Mouse (Mus musculus) thymus, postnatal 14 days (tissue): ENCODE measurements around the gene Rin3.

Experiments
- DNase-seq: peaks from one replicate; pipeline ENCODE4 v3.0.0; 2021

Rin3 gene

DNA sequence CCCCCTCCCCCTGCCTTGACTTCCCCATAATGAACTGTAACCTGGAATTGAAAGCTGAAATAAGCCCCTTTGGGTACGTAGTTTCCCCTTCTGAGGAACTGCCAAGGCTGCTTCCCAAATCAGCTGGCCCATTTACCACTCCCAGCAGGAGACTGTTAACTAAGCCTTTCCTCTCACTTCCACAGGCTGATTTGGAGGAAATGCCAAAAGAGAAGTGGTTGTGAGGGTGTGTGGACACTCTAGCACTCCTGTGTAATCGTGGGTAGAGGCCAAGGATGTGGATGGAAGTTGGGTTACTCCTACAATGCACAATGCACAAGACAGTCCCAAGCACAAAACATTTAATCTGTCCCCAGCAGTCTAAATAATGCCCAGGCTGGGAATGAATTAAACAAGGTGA lies 722 bp upstream of the Rin3 start:
- no peak for DNase-seq

DNA sequence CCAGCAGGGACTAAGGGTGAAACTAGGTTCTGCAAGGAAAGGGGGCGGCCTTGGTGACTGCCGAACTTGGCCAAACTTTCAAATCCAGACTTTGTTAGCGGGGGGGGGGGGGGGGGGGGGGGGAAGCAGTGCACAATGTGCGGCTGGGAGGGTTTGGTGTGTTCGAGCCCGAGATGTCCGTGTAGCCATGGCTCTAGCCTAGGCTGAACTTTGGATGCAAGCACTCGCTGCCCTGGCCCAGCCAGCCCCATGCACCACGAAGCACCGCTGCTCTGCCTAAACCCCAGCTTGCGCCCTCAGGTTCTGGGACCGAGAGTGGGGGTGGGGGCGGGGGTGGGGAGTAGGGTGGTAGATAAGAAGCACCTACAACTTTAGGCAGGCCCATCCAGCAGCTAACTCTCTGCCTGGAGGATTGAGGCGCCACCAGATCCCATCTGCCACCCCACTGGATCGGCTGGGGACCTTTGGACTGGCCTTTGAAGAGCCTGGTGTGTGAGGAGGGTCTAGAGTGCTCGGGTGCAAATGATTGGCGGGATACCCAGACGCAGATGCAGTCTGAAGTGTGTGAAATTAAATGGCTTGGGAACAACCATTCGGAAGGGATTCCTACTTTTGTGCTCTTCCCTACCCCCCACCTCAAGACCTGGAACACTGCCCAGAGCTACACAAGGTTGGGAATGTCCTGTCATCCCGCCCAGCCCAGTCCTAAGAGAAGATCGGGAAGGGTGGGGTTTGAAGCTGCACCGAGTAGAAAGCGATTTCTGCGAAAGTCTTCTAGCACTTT lies 827 bp downstream of the Rin3 start:
- peak; percentile 49 for DNase-seq

DNA sequence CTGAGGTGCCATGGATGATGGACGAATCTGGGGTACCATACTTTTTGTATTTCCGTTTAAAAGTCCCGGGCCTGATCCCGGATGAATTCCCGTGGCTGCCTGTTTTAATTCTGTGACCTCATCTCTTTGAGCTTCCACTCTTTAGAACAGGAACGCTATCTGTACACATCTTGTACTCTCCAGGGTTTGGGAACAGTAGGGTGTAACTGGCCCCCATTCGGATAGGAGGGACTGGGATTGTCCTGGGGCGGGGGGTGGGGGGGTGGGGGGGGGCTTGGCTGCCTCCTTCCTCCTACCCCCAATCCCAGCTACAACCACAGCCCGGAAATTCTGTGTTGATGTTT lies 1.4 kb downstream of the Rin3 start:
- DNase-seq = no peak

DNA sequence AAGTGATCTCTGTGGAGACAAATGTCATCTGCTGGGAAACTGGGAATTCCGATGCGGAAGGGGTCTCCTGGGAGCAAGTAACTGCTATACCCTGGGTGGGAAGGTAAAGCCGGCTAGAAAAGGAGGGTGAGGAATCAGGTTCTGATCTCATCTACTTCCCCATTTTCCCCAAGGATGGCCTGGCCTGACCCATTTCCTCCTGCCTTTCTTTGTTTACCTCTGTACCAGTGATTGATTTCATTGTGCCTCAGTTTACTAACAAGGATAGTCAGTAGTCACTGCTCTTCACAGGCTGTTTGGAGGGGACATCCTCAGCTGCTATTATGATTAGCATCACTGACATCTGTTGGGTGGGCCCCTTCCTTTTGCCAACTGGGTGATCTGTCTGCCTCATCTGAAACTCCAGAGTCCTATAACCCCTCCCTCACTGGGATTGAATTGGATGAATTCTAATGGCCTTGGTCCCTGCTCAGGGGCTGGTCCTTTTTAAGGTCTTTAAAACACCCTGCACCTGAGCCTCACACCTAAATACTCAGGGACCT lies 1.8 kb downstream of the Rin3 start:
- DNase-seq = no peak

DNA sequence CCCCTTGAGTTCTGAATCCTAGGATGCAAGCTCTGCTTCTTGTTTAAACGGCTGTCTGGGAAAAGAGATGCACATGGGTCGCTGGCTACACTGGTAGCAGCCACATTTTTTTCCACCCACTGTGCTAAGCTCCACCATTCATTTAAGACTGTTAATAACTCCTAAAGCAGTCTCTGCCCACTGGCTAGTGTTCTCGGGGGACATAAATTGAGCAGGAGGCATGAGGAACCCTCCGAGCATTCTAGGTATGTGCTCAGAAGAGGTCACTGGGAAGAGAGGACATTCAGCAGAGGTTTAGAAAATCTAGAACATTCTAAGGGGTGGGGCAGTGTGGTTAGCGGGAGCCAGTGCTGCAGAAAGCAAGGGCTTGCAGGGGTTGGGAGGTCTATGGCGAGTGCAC lies 2.5 kb downstream of the Rin3 start:
- no peak for DNase-seq

DNA sequence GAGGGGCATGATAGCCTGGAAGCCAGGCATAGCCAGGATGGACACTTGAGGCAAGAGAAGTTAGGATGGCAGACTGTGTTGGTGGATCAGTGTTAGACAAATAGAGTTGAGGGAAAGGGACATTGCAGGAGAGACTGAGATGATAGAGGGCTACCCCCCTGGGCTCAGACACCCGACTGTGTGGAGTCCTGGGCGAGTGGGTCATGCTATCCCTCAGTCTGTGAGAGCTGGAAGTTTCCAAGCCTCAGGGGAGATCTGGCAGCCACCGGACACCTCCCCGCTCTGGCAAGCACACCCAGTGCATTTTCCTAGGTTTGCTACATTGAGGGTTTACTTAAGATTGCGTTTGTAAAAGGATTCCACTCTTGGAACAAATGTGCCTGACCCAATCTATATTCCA lies 2.9 kb downstream of the Rin3 start:
- no peak for DNase-seq

DNA sequence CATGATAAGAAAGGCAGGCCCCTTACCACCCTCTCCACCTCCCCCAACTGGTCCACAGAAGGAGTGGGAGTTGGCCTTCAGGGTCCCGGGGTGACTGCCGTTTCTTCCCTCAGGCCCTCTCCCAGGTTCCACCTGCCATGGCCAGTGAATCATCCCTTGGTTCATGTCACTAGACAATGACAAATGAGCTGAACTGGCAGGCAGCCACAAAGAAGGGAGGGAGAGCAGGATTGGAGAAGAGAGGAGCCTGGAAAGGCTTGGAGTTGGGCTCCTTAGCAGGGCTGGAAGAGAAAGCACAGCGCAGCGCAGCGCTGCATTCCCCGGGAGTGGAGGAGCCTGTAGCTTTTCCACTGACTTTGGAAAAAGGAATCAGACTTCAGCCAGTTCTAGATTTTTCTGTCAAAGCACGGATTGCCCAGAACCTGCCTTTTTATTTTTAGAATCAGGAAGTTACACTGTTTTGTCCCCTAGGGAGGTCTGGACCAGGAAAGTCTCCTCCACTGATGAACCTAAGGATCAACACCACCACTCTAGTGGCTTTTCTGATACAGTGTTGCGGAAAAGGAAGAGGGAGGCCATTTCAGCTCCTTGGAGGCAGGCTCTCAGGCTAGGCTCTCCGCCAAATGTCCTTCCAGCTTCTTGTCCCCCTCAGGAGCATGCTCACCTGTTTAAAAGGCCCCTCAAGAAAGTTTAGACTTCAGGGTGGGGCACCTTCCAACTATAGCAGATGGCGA lies 4.0 kb downstream of the Rin3 start:
- DNase-seq = no peak

DNA sequence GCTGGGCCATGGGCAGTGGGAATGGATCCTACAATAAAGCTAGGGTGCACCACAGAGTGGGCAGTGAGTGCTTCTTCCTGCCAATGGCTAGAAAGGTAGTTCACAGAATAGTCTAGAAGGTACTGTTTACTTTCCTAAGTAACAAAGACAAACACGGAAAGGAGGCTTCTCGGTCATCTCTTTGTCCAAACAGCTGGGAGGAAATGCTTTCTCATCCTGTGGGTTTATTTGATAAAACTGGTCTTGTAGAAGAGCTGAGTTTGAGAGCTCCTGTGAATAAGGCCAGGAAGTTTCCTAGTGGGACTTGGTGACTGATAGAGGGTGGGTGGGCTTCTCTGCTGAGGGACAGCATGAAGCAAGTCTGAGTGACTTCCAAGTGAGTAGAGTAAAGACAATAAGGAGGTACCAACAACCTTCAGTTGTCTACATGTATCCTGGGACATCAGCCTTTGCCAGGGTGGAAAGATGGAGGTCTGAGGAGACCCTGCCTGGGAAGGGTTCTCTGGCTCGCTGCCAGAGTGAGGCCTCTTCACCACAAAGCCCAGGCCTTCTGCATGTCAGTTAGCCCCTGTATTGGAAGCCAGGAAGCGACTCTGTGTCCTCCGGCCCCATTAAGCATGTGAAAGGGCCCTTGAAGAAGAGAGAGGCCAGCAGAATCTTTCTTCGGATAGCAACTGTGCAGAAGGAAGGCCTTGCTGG lies 5.2 kb downstream of the Rin3 start:
- DNase-seq = no peak

DNA sequence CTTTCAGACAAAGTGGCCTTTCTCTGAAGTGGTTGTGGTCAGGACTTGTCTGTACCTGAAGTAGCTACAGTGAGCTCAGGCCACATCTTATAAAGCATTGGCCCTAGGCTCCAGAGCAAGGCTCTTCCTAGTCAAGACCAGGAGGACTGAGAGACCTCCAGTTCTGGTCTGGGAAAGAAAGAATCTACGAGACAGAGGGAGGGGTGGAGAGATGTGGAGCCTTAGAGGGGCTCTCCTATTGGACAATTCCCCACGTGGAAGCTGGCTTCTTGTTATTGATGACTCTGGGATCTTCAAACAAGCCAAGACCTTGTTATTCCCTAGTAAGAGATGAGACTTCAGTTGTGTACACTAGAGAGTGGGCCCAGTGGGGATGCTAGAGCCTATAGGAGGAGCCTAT lies 6.0 kb downstream of the Rin3 start:
- DNase-seq = no peak

DNA sequence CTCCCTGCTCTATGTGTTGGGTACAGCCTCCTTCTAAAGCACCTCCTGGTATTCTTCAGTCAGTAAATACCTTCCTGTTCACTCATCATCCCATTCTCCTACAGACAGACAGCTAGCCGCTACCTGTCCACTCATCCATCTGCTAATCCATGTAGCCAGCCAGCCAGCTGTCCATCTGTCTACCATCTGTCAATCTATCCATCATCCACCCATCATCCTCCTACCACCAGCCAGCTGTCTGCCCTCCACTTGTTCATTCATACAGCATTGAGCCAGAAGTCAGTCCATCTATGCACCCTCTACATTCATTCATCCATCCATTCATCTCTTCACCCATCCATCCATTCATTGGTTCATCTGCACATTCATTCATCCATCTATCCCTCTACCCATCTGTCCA lies 6.7 kb downstream of the Rin3 start:
- no peak for DNase-seq

DNA sequence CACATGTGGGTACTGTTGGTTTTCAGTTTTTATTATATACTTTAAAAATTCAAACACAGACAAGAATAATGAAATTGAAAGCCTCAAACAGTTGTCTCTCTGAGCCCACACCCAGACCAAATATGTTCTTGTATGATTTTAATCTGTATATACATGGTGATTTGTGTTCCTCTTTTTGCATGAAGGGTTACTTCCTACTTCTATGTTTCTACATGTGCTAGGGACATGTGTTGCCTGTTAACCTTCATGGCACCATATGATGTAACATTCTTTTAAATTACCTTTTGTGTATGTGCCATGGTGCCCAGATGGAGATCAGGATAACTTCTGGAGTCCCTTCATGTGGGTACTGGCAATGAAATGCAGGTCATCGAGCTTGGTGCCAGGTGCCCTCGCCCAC lies 7.8 kb downstream of the Rin3 start:
- no peak for DNase-seq

DNA sequence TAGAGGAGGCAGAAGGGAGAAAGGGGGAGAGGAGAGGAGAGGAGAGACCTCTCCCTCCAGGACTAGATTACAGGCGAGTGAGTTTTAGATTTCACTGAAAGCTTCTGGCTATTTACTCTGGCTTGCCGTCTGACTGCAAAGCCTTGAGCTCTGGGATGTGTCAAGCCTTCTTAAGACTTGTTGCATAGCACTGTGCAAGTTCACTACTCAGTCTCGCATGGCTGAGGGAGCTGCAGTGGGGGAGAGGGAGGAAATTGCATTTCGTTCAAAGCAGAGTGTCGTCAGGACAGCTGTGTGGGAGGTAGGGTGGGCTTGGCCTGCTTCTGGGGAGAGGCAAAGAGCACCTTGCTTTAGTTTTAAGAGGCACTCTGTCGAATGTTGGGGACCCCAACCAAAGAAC lies 8.8 kb downstream of the Rin3 start:
- peak; percentile 80 for DNase-seq

DNA sequence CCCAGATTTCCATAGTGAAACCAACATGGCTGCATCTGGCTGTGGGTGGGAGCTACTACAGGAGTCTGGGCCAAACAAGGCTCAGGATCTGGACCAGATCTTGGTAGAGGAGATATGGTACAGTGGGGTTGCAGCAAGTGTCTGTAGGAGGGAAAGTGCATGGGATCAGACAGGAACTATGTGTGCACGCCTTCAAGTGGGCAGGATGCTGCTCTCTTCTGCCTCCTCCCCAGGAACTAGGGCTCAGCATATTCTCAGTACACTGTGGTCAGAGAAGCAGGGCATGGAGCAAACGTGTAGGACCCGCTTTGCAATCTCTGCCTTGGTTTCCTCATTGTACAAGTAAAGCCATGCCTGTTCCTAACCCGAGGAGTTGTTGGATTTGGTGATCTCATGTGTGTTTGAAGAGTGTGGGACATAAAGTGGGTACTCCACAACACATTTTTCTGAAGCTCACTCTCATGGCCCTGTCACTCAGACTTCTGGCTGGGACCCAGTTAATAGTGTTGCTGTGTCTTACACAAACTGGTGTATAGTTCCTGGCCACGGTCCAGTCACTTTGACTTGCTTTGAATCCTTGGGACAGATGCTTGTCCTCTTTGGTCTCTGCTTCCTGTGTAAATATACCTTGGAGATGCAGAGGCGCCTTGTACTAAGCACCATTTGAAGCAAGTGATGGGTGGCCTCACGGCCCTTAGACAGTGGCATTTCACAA lies 9.8 kb downstream of the Rin3 start:
- peak; percentile 56 for DNase-seq

DNA sequence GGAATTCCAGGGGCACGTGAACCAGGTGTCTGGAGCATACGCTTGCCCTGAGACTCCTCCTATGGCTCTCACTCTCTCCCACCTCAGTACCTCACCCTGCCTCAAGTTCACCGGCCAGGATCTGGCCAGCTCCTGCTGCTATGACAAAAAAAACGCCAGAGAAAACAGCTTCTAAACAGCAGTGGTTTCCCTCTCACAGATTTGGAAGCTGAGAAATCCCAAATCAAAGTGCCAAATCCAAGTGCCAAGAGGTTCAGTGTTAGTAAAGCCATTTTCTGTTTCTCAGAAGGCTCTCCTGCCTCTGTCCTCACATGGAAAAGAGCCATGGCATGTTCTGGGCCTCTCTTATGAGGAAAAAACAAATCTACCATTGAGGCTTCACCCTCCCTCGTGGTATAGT lies 11.8 kb downstream of the Rin3 start:
- no peak for DNase-seq

DNA sequence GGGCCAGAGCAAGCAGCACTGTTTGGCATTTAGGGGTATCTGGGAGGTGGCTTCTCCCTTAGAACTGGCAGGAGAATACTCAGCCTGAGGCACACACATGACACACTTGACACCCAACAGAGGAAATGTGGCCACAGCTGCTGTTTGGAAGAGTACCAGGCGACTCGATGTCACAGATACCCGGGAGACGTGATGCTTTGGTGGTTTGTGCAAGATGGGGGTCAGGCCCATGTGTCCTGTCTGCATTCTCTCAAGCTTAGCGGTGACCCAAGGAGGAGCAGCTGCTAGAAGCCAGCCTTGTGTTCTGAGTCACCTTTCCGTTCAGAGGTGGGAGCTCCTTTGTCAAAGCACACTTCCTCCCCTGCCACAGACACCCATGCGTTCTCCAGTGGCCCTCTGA lies 12.4 kb downstream of the Rin3 start:
- peak; percentile 65 for DNase-seq

DNA sequence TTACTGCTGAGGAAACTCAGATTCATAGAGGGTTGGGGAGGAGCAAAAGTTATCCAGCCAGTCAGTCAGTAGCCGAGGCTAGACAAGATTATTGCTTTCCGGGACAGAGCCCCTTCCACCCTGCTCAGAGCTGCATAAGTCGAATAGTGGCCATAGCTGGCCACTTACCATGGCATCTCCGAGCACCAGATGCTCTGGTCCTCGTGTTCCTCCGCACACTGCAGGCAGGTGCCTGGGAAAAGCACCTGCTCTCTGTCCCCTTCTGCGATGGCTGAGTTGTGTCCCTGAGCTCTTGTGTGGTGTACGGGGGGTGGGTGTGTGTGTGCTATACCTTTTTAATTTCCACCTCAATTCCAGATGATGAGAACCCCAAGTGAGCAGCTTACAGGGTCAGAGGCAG lies 12.8 kb downstream of the Rin3 start:
- no peak for DNase-seq

DNA sequence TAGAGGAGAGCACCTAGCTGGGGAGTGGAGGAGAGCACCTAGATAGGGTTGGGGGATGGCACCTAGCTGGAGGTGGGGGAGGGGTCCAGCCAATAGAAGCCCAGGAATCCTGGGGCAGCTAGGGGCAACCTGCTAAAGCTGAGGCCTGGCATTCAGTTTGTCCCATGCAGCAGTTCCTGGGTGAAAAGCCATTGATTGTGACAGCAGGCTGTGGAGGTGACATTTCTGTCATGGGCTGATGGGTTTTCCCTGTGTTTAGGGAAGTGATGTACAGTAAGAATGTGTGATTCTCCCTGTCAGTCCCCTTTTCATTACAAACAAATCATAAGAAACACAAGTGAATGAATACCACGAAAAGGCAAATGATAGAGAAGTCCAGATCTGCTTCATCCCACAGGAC lies 13.5 kb downstream of the Rin3 start:
- no peak for DNase-seq

DNA sequence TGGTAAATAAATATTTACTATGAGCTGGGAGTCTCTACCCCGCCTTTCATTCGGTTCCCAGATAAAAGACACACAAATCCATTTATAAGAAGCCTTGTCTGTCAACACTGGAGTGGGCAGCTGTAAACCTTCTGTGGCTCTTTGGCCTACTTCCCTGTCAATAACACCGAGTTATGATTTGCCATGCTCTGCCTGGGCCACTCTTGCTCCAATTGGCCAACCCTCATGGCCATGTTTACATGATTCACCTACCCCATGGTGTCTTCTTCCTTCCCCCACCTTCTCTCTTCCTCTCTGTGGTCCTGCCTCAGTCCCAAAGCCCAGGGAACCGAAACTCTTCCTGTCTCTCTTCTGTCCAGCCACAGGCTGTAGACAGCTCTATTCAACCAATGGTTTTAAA lies 14.1 kb downstream of the Rin3 start:
- no peak for DNase-seq

DNA sequence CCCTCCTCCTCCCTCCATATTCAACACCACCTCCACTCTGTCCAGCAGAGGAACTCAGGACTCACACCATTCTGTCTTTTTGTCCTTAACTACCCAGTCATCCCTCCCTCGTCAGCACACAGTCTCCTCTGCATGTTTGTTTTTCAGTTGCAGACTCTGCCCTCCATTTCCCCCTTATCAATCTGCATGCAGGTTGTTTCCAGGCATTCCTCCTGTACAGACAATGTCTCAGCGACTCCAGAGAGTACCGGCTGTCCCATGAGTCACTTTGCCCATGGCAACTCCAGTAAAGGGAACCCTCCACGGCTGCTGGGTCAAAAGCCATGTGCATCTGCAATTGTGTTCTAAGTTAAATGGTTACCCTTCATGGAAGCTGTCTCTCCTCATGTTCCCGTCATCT lies 16.4 kb downstream of the Rin3 start:
- DNase-seq = no peak

DNA sequence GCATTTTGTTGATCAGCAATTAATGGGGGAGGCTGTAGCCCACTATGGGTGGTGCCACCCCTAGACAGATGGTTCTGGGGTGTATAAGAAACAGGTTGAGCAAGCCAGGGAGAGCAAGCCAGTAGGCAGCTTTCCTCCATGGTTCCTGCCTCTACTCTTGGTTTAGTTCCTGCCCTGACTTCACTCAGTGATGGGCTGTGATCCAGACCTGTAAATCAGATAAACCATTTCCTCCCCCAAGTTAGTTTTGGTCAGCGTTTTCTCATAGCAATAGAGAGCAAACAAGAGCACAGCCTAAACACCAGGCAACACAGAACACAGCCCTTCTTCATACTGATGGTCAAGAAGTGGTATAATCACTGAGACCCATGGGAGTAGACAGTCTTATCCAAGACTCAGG lies 18.7 kb downstream of the Rin3 start:
- DNase-seq = no peak

DNA sequence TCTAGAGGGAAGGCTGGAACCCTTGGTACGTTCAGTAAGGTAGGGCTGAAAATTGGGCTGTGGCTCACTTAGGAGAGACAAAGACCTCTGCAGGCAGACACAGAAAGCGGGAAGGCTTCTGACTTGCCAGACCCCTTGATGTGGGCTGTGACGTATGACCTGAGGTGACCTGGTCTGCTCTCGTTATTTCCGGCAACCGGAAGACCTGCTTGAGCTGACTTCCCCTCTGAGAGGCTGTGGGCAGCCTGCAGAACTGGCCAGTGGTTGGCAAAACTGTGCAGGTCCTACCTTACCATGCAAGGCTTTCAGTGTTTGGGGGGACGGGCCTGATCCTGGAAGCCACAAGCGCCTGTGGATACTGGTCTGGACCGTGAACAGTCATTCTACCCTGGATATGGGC lies 19.5 kb downstream of the Rin3 start:
- no peak for DNase-seq

DNA sequence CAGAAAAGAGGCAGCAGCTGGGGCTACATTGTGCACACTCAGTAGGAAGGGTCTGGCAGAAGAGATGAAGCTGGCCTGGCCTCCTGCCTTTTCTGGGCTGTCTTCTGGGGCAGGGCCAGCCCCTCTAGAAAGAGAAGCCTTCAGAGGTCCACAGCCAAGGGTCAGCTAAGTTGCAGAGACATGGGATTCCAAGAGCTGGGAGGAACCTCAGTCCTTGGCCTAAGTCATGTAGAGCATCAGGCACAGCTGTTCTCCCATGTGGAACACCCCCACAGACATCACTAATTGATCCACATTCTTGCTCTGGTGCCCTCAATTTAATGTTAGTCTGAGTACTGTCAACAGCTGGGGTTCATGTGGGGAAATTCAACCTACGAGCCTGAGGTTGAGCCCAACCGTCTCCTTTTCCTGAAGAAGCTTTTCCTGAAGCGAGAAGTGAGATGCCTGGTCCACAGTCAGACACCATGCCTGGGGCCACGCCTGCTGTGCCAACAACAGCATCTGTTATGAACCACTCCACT lies 20.0 kb downstream of the Rin3 start:
- no peak for DNase-seq

DNA sequence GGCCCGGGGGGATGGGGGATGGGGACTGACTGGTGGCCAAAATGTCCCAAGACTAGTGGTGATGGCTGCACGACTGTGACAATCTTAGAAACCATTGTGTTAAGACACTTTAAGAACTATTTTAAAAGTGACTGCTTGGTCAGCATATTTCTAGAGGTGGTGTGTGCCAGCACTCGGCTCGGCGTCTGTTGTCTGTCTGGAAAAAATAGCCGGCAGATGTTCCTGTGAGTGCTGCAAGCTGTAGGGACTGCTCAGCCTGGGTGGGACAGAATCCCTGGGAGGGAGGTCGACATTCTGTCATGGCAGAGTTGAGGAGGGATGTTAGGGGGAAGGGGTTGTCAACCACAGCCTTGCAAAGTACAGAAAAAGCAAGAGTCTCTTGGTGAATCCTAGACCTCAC lies 21.0 kb downstream of the Rin3 start:
- no peak for DNase-seq
